Mouse (Mus musculus): ENCODE measurements around the gene Tm9sf1.

Gene Tm9sf1

GRCm38 (mm10) chr14:55634874-55635522, 8.6 kb downstream of the Tm9sf1 start:
- no peak for DNase-seq (ENCODE audit: low spot score in 2 of 2)

GRCm38 (mm10) chr14:55629312-55629711, 14.3 kb downstream of the Tm9sf1 start:
- DNase-seq (ENCODE audit: low spot score in 2 of 2): peak; percentile 62 to 76

GRCm38 (mm10) chr14:55628077-55628827, 15.4 kb downstream of the Tm9sf1 start:
- DNase-seq (ENCODE audit: low spot score in 2 of 2): no peak

GRCm38 (mm10) chr14:55618486-55619195, 25.0 kb downstream of the Tm9sf1 start:
- no peak for DNase-seq (ENCODE audit: low spot score in 2 of 2)

GRCm38 (mm10) chr14:55617822-55618221, 25.8 kb downstream of the Tm9sf1 start, which contains the start of gene Rec8:
Gene Rec8, plus strand, starts transcription at chr14:55618037.
- DNase-seq (ENCODE audit: low spot score in 2 of 2): peak; percentile 17 to 31

GRCm38 (mm10) chr14:55616844-55617243, 26.8 kb downstream of the Tm9sf1 start:
- DNase-seq (ENCODE audit: low spot score in 2 of 2): no peak

GRCm38 (mm10) chr14:55615876-55616275, 27.7 kb downstream of the Tm9sf1 start:
- DNase-seq (ENCODE audit: low spot score in 2 of 2): no peak

- DNase-seq (ENCODE audit: low spot score in 2 of 2): no peak
These were observed 28.9 kb downstream of the Tm9sf1 start for GRCm38 (mm10) chr14:55614565-55615178.

- no peak for DNase-seq (ENCODE audit: low spot score in 2 of 2)
These were observed 30.3 kb downstream of the Tm9sf1 start for GRCm38 (mm10) chr14:55613346-55613745.

- DNase-seq (ENCODE audit: low spot score in 2 of 2): no peak
These were observed 35.3 kb downstream of the Tm9sf1 start for GRCm38 (mm10) chr14:55608339-55608738.

- no peak for DNase-seq (ENCODE audit: low spot score in 2 of 2)
These were observed 37.7 kb downstream of the Tm9sf1 start for GRCm38 (mm10) chr14:55605743-55606459.

- DNase-seq (ENCODE audit: low spot score in 2 of 2): no peak
These were observed 38.8 kb downstream of the Tm9sf1 start for GRCm38 (mm10) chr14:55604823-55605222.

GRCm38 (mm10) chr14:55603633-55604576, 39.7 kb downstream of the Tm9sf1 start:
- peak; percentile 89 to 94 for DNase-seq (ENCODE audit: low spot score in 2 of 2)

- no peak for DNase-seq (ENCODE audit: low spot score in 2 of 2)
These were observed 40.4 kb downstream of the Tm9sf1 start, which contains the start of gene Irf9 for GRCm38 (mm10) chr14:55603271-55603632. Gene Irf9, plus strand, starts transcription at chr14:55603571.

- DNase-seq (ENCODE audit: low spot score in 2 of 2): no peak
These were observed 44.9 kb downstream of the Tm9sf1 start for GRCm38 (mm10) chr14:55598521-55599390.

- no peak for DNase-seq (ENCODE audit: low spot score in 2 of 2)
These were observed 47.4 kb downstream of the Tm9sf1 start for GRCm38 (mm10) chr14:55596036-55596690.

GRCm38 (mm10) chr14:55592226-55592625, 51.4 kb downstream of the Tm9sf1 start:
- DNase-seq (ENCODE audit: low spot score in 2 of 2): no peak

- peak; percentile 78 for DNase-seq (ENCODE audit: low spot score in 2 of 2)
These were observed 52.2 kb downstream of the Tm9sf1 start, which contains the start of gene Rnf31 for GRCm38 (mm10) chr14:55591331-55591891. Gene Rnf31, plus strand, starts transcription at chr14:55591708.
